Mouse (Mus musculus) 416B (cell line): ENCODE results near the gene Ston1.

Experiments
- DNase-seq: peaks from one replicate; pipeline ENCODE4 v3.0.0; 2011; ENCODE audit warnings: low read depth

The Ston1 gene

GRCm38 (mm10) chr17:88597222-88598055, at the start of gene Ston1:
TSS of gene Ston1 (plus strand) at chr17:88597684.
- no peak for DNase-seq

DNA sequence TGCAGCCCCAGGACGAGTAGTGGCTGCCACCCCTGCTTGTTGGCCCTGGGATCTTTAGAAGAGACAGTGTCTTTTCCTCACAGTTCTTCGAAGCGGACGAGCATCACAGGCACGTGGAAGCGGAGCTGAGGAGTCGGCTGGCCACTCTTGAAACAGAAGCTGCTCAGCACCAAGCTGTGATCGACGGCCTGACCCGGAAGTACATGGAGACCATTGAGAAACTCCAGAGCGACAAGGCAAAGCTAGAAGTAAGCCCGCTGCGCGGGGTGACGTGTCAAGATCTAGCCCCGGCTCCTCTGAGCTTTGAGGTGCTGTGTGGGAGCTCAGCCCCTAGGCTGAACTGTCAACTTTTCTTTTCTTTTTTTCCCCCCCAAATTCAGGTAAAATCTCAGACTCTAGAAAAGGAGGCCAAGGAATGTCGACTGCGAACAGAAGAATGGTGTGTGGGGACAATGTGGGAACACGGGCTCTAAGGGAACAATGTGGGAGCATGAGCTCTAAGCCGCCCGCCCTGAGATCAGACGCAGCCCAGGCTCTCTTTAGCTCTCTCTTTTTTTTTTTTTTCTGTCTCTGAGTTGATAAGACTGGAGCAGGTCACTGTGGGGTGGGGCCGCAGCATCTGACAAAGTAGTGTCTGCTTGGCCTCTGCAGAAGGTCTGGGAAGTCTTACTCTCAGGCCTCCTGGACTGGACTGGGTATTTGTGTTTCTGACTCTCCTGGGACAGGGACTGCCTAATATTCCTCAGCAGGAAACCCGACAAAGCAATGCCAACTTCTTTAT, 47.9 kb upstream of the Ston1 start:
- DNase-seq: no peak

DNA sequence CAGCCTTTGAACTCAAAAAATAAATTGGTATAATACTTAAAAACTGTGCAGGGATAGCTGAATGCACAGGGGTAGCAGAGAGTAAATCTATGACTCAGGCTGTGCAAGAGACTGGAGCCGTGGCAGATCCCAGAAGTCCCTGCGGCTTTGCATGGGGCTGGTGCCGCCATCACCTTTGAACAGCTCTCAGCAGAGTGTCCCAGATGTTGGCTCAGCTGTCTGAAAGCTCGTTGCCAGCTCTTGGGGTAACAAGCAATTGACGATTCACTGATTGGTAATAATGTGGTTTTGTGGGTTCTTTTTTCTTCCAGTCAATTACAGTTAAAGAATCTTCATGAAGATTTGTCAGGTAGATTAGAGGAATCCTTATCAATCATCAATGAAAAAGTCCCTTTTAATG, 47.1 kb upstream of the Ston1 start:
- no peak for DNase-seq

DNA sequence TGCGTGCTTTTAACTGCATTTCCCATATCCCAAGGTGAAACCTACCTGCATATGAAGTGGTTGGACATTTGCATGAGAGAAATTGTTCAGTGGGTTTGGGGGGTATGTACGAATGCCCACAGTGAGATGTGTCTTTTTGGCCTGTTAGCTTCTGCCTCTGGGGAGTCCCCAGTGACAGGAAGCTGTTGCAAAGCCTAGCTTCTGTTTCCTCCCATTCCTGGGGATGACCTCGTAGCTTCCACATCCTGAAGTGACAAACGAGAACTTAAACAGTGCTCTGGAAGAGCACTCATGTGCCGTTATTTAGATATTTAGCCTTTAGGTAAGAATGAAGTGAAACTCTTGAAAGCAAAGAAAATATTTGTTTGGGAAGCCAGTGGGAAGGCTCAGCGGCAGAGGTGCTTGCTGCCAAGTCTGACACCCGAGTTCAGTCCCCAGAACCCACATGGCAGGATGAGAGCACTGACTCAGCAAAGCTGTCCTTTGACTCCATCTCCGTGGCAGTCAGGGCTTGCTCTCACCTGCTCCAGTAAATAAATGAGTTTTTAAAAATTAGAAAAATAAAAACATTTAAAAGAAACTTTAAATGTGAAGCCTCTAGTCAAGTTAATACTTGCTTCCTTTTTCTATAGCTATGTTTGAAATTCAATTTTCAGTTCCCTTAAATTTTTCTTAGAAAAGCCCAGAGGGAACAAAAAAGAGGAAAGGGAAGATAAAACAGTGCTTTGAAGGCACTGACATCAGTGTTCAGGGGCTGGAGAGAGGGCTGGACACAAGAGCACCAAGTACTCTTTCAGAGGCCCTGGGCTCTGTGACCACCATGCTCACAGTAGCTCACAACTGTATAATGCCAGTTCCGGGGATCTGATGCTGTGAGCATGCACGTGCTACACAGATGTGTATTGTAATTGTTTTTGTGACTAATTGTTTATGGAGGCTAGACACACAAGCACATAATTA, 46.2 kb upstream of the Ston1 start:
- peak; percentile 39 for DNase-seq

DNA sequence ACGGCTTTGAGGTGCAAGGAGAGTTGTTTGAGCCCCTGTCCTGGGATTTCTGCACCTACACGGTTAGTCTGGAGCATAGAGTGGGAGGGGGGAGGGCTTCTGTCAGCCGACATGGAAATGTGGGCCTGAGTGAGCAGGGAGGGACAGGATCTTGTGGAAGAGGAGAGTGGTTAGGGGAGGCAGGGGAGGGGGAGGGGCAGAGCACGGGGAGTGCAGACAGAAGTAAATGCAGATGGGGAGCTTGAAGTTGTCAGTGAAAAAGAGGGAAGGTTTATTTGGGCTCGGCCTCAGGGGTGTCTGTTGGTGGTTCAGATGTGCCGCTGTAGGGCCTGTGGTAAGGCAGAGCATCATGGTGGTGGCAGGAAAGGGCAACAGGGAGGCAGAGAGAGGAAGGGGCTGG, 44.9 kb upstream of the Ston1 start:
- no peak for DNase-seq

- DNase-seq: no peak
Observed at GRCm38 (mm10) chr17:88553001-88553449, 44.5 kb upstream of the Ston1 start.

DNA sequence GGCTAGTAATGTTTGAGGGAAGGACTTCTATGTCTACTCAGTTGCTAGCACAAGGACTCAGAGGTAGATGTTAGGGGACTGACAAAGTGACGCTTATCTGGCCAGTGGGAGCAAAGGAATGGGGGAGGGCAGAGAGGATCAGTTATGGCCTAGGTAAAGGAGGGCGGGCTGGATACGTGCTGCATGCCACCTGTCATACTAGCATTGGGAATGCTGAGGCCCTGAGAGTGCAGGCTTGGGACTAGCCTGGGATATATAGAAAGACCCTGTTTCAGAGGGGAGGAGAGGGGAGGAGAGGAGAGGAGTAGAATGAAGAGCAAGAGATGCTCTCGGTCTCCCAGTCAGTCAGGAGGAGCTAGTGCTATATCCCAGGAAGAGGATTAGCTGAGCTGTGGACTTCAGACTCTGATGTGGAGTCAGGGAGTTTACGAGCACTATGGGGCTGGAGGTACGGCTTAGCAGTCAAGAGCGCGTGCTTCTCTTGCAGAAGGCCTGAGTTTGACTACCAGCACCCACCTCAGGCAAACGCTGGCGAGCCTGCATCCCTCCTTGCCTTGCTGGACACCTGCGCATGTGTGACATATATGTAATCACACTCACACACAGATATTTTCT, 43.9 kb upstream of the Ston1 start:
- DNase-seq: no peak

GRCm38 (mm10) chr17:88556176-88556575, 41.3 kb upstream of the Ston1 start:
- DNase-seq: no peak

DNA sequence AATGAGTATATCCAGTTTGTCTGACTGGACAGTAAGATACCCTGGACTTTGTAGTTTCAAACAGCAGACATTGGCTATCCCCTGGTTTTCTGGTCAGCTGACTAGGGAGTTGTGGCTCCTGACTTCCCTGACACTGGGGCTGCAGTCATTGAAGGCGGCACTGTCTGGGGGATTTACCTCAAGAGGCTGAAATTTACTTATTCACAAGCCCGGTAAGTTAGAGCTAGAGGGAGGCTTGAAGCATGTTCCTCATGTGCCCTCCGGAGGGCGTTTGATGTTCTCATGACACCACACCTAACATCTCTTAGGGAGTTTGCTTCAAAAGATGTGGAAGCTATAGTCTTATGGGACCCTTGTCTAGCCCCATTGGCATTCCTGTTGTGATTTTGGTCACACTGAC, 40.8 kb upstream of the Ston1 start:
- DNase-seq: no peak

- no peak for DNase-seq
Observed at GRCm38 (mm10) chr17:88558168-88558842, 39.2 kb upstream of the Ston1 start.

GRCm38 (mm10) chr17:88563611-88564010, 33.9 kb upstream of the Ston1 start:
- no peak for DNase-seq

- DNase-seq: no peak
Observed at GRCm38 (mm10) chr17:88569807-88570540, 27.5 kb upstream of the Ston1 start.

DNA sequence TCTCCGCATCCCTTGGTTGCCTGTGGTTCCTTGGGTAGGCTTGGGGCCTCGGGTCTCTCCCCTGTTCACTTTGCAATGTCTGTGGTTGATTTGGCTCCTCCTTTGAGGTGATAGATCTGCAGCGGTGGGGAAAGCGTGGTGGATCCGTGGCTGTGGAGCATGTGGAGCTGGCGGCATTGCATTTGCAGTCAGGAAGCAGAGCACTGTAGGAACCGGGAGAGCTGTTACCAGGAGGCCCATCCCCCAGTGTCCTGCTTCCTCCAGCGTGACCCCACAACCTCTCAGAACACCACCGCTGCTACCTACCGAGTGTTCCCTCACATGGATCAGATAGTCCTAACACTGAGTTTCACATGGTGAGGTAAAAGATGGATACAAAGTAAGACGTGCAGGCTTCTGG, 26.7 kb upstream of the Ston1 start:
- DNase-seq: no peak

- DNase-seq: no peak
Observed at GRCm38 (mm10) chr17:88574811-88575210, 22.7 kb upstream of the Ston1 start.

DNA sequence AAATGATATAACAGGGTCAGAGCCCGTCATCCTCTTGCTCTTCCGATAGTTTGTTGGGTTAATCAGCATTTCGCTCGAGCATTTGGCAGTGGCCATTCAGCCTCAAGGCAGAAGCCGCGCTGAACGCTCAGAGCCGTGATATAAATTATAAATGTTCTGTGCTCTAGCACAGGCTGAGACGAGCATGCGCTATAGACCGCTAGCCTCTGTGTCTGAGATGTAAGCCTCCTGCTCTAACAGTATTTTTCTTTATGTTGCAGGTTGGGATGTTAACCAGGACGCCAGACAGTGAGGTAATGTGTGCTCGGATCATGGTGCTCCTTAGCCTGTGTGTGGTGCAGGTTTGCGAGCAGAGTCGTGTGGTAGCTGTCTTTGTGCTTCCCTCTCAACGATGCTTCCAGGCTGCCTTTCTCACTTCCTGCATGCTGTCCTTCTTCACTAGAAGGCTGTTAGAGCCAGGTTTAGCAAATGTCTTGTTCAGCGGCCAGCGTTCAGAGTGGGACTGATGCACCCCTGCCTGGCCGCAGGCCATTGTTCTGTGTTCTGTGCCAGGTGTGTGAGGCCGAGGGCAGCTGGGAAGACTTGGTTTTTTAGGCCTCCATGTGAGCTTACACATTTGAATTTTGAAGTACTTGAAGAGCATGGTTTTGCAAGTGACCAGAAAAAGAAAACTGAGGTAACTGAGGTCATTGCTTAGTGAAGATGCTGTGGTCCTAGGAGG, 18.8 kb upstream of the Ston1 start:
- DNase-seq: no peak

DNA sequence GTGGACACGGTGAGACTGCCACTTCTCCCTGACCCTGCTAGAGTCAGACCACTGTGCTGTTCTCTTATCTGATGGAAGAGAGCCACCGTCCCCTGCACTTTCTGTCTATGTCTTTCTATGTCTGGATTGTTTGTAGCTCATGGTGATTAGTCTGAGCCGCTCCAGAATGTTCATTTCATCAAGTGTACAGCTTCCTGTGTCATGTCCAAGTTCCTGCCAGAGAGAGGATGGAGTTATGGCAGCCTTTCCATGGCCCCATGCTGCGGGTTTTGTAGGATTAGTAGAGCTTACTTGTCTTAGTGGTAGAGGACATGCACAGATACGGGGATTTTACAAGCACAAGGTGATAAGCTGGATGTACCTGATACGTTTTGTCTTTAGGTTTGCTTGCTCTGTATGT, 16.9 kb upstream of the Ston1 start:
- DNase-seq: no peak

GRCm38 (mm10) chr17:88581511-88582021, 15.9 kb upstream of the Ston1 start:
- no peak for DNase-seq

DNA sequence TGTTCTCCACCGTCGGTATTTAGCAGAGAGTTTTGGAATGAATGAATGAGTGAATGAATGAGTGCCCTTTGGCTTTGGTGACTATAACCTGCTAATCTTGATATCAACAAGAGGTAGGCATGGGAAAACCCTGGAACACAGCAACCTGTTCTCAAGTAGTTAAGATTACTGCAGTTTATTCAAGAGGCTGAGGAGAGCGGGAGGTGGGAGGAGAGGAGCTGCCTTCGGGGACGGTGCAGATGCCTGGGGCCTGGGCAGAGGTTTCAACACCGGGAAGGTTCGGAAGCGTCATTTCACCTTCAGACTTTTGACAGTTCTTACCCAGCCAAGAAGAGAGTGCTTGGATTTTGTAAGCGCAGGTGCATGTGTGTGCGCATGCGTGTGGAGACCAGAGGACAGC, 14.5 kb upstream of the Ston1 start:
- no peak for DNase-seq

- DNase-seq: no peak
Observed at GRCm38 (mm10) chr17:88583411-88583810, 14.1 kb upstream of the Ston1 start.
